Mouse (Mus musculus): Measurements from ENCODE around the gene Mroh8. TPM values are rescaled to one million over a fixed set of nuclear protein-coding genes. Genes with fewer than 3 reads are reported as not detected.
"Not testable (repeated sequence)": the region's sequence is repeated elsewhere in the genome, so short reads cannot be mapped to it uniquely, and the experiment has no call there.

Mroh8 gene
- polyA plus RNA-seq, 1 experiment, result 3.4 TPM

GRCm38 (mm10) chr2:157235946-157236345 is 43.4 kb downstream of the Mroh8 start:
- TF ChIP-seq POLR2A (IDR thresholded peaks at IDR 0.05; ENCODE audit: borderline replicate concordance, control insufficient read depth, low read depth, low read length) (no peak), CTCF (IDR thresholded peaks at IDR 0.05; ENCODE audit: control insufficient read depth, insufficient read depth, low read length) (no peak)
- no peak overlapping the region for H3K4me3 ChIP-seq (replicated peaks; ENCODE audit: control insufficient read depth, low read depth, low read length)
- WGBS, result 89% methylated on average over 8 of the region's 8 CpGs
- no peaks in the 10 kb centered on the region for H3K4me1 ChIP-seq (ENCODE audit: control insufficient read depth, insufficient read depth, low read length)
- H3K27ac ChIP-seq (ENCODE audit: control insufficient read depth, insufficient read depth, low read depth, low read length, poor library complexity), result no peak overlapping the region

GRCm38 (mm10) chr2:157221916-157222315 is 57.4 kb downstream of the Mroh8 start:
- not testable (repeated sequence) for H3K4me1 ChIP-seq (ENCODE audit: control insufficient read depth, insufficient read depth, low read length); H3K4me3 ChIP-seq (replicated peaks; ENCODE audit: control insufficient read depth, low read depth, low read length); H3K27ac ChIP-seq (ENCODE audit: control insufficient read depth, insufficient read depth, low read depth, low read length, poor library complexity)
- 74% methylated on average over 3 of the region's 3 CpGs for WGBS

- Histone ChIP-seq H3K27ac (ENCODE audit: control insufficient read depth, insufficient read depth, low read depth, low read length, poor library complexity) (no peak overlapping the region), H3K4me1 (ENCODE audit: control insufficient read depth, insufficient read depth, low read length) (no peaks in the 10 kb centered on the region), H3K4me3 (replicated peaks; ENCODE audit: control insufficient read depth, low read depth, low read length) (no peak overlapping the region)
- TF ChIP-seq CTCF (IDR thresholded peaks at IDR 0.05; ENCODE audit: control insufficient read depth, insufficient read depth, low read length) (no peak), POLR2A (IDR thresholded peaks at IDR 0.05; ENCODE audit: borderline replicate concordance, control insufficient read depth, low read depth, low read length) (no peak)
- 67% methylated on average over 6 of the region's 6 CpGs for WGBS
Measured at GRCm38 (mm10) chr2:157220108-157220507, 59.2 kb downstream of the Mroh8 start.

GRCm38 (mm10) chr2:157211731-157212130 is 67.6 kb downstream of the Mroh8 start:
- Histone ChIP-seq H3K4me1 (ENCODE audit: control insufficient read depth, insufficient read depth, low read length) (no peaks in the 10 kb centered on the region; the same call in 1 of the 2 replicates), H3K4me3 (replicated peaks; ENCODE audit: control insufficient read depth, low read depth, low read length) (no peak overlapping the region), H3K27ac (ENCODE audit: control insufficient read depth, insufficient read depth, low read depth, low read length, poor library complexity) (no peak overlapping the region)
- TF ChIP-seq CTCF (IDR thresholded peaks at IDR 0.05; ENCODE audit: control insufficient read depth, insufficient read depth, low read length) (no peak), POLR2A (IDR thresholded peaks at IDR 0.05; ENCODE audit: borderline replicate concordance, control insufficient read depth, low read depth, low read length) (no peak)
- 88% methylated on average over 7 of the region's 7 CpGs for WGBS

GRCm38 (mm10) chr2:157204366-157205218 is 74.8 kb downstream of the Mroh8 start, which contains the start of gene Rbl1:
Gene Rbl1 (minus strand): TSS chr2:157204534.
- H3K4me1 ChIP-seq (ENCODE audit: control insufficient read depth, insufficient read depth, low read length), result peaks cover 3% of the 10 kb centered on the region
- peak within 1 kb of the TSS; percentile 88 for H3K27ac ChIP-seq (ENCODE audit: control insufficient read depth, insufficient read depth, low read depth, low read length, poor library complexity)
- H3K4me3 ChIP-seq (replicated peaks; ENCODE audit: control insufficient read depth, low read depth, low read length), result peak within 1 kb of the TSS; percentile 81
- WGBS, result under 1% methylated on average over 73 of the region's 73 CpGs
- TF ChIP-seq POLR2A (IDR thresholded peaks at IDR 0.05; ENCODE audit: borderline replicate concordance, control insufficient read depth, low read depth, low read length) (peak; percentile 90; the same call in 1 of the 2 replicates), CTCF (IDR thresholded peaks at IDR 0.05; ENCODE audit: control insufficient read depth, insufficient read depth, low read length) (no peak)

GRCm38 (mm10) chr2:157203459-157204365 is 75.6 kb downstream of the Mroh8 start:
- TF ChIP-seq CTCF (IDR thresholded peaks at IDR 0.05; ENCODE audit: control insufficient read depth, insufficient read depth, low read length) (no peak), POLR2A (IDR thresholded peaks at IDR 0.05; ENCODE audit: borderline replicate concordance, control insufficient read depth, low read depth, low read length) (peak; percentile 51; the same call in 1 of the 2 replicates)
- Histone ChIP-seq H3K4me1 (ENCODE audit: control insufficient read depth, insufficient read depth, low read length) (peaks cover 3% of the 10 kb centered on the region), H3K4me3 (replicated peaks; ENCODE audit: control insufficient read depth, low read depth, low read length) (peak overlapping the region; percentile 81), H3K27ac (ENCODE audit: control insufficient read depth, insufficient read depth, low read depth, low read length, poor library complexity) (peak overlapping the region; percentile 88)
- under 1% methylated on average over 38 of the region's 49 CpGs for WGBS

- Histone ChIP-seq H3K4me3 (replicated peaks; ENCODE audit: control insufficient read depth, low read depth, low read length) (no peak overlapping the region), H3K4me1 (ENCODE audit: control insufficient read depth, insufficient read depth, low read length) (peaks cover 3% of the 10 kb centered on the region), H3K27ac (ENCODE audit: control insufficient read depth, insufficient read depth, low read depth, low read length, poor library complexity) (no peak overlapping the region)
- TF ChIP-seq CTCF (IDR thresholded peaks at IDR 0.05; ENCODE audit: control insufficient read depth, insufficient read depth, low read length), result no peak
Measured at GRCm38 (mm10) chr2:157203026-157203425, 76.3 kb downstream of the Mroh8 start.

GRCm38 (mm10) chr2:157202361-157202760 is 77.0 kb downstream of the Mroh8 start:
- 43% methylated on average over 6 of the region's 6 CpGs for WGBS
- peak overlapping the region; percentile 52 for H3K4me3 ChIP-seq (replicated peaks; ENCODE audit: control insufficient read depth, low read depth, low read length)
- H3K27ac ChIP-seq (ENCODE audit: control insufficient read depth, insufficient read depth, low read depth, low read length, poor library complexity), result peak overlapping the region; percentile 67; the same call in 1 of the 2 replicates
- H3K4me1 ChIP-seq (ENCODE audit: control insufficient read depth, insufficient read depth, low read length), result peaks cover 3% of the 10 kb centered on the region
- TF ChIP-seq POLR2A (IDR thresholded peaks at IDR 0.05; ENCODE audit: borderline replicate concordance, control insufficient read depth, low read depth, low read length), result no peak
- no peak for TF ChIP-seq CTCF (IDR thresholded peaks at IDR 0.05; ENCODE audit: control insufficient read depth, insufficient read depth, low read length)

All from bone marrow, adult 2 months (tissue).